Mouse (Mus musculus) myocyte (in vitro differentiated cells): ENCODE data around the gene Ralgps1. TPM values are rescaled to one million over a fixed set of nuclear protein-coding genes. Genes with fewer than 3 reads are reported as not detected.

Source experiments
- H3K27me3 ChIP-seq: one replicate; pipeline ENCODE4 v1.6.1; 2011; ENCODE audit not compliant: control insufficient read depth, insufficient read depth, insufficient read length
- H3K36me3 ChIP-seq: one replicate; pipeline ENCODE4 v1.6.1; 2011; ENCODE audit not compliant: control insufficient read depth, insufficient read depth
- H3K4me2 ChIP-seq: one replicate; pipeline ENCODE4 v1.6.1; 2011; ENCODE audit warnings: low read depth, control low read depth
- H3K4me3 ChIP-seq: one replicate; pipeline ENCODE4 v1.5.1; 2011; ENCODE audit warnings: mild to moderate bottlenecking, control low read depth, moderate library complexity
- H3K79me2 ChIP-seq: one replicate; pipeline ENCODE4 v1.6.1; 2011; ENCODE audit not compliant: control insufficient read depth, insufficient read depth
- H3ac ChIP-seq: one replicate; pipeline ENCODE4 v1.6.1; 2011; ENCODE audit not compliant: control insufficient read depth, insufficient read length
- CEBPB ChIP-seq: IDR thresholded peaks from 2 replicates; pipeline ENCODE4 v1.6.1; 2011; ENCODE audit warnings: mild to moderate bottlenecking, moderate library complexity; ENCODE audit not compliant: poor library complexity, insufficient read depth, severe bottlenecking
- E2F4 ChIP-seq: IDR thresholded peaks from one replicate; pipeline ENCODE4 v1.6.1; 2011; ENCODE audit warnings: mild to moderate bottlenecking, control low read depth, moderate library complexity; ENCODE audit not compliant: insufficient read depth
- MAX ChIP-seq: IDR thresholded peaks from one replicate; pipeline ENCODE4 v1.6.1; 2011; ENCODE audit warnings: low read depth, mild to moderate bottlenecking, control low read depth
- MYOD1 ChIP-seq, 3 experiments: IDR thresholded peaks; one replicate each; pipeline ENCODE4 v1.6.1; 2011; ENCODE audit warnings: control low read depth in 2 of 3, low read depth in 2 of 3, mild to moderate bottlenecking in 2 of 3, moderate library complexity in 1 of 3; ENCODE audit not compliant: insufficient read length in 2 of 3, control insufficient read depth in 1 of 3
- MYOG ChIP-seq, 3 experiments: IDR thresholded peaks; one replicate each; pipeline ENCODE4 v1.6.1; 2011; ENCODE audit warnings: control low read depth in 2 of 3, low read depth in 2 of 3, mild to moderate bottlenecking in 2 of 3; ENCODE audit not compliant: insufficient read length in 2 of 3, control insufficient read depth in 1 of 3, insufficient read depth in 1 of 3
- POLR2A ChIP-seq: IDR thresholded peaks from one replicate; pipeline ENCODE4 v1.6.1; 2011; ENCODE audit warnings: low read depth, mild to moderate bottlenecking, control low read depth, moderate library complexity; ENCODE audit not compliant: insufficient read length
- POLR2AphosphoS2 ChIP-seq: IDR thresholded peaks from one replicate; pipeline ENCODE4 v1.6.1; 2011; ENCODE audit warnings: low read depth, control low read depth; ENCODE audit not compliant: insufficient read length
- REST ChIP-seq: IDR thresholded peaks from one replicate; pipeline ENCODE4 v1.6.1; 2011; ENCODE audit warnings: mild to moderate bottlenecking, control low read depth, moderate library complexity; ENCODE audit not compliant: insufficient read depth, insufficient read length
- SRF ChIP-seq: IDR thresholded peaks from one replicate; pipeline ENCODE4 v1.6.1; 2011; ENCODE audit warnings: low read depth; ENCODE audit not compliant: control insufficient read depth, insufficient read length
- TCF12 ChIP-seq: IDR thresholded peaks from one replicate; pipeline ENCODE4 v1.6.1; 2011; ENCODE audit warnings: mild to moderate bottlenecking, control low read depth; ENCODE audit not compliant: poor library complexity, insufficient read depth, severe bottlenecking
- TCF3 ChIP-seq: IDR thresholded peaks from one replicate; pipeline ENCODE4 v1.6.1; 2011; ENCODE audit warnings: low read depth, control low read depth; ENCODE audit not compliant: insufficient read length
- USF1 ChIP-seq: IDR thresholded peaks from one replicate; pipeline ENCODE4 v1.6.1; 2011; ENCODE audit warnings: low read depth, mild to moderate bottlenecking, control low read depth, moderate library complexity
- polyA plus RNA-seq: library from polyadenylated mRNA; unstranded; fragments of >200 nt; fragmentation: generic; extraction: Trizol; gene quantifications from one replicate; pipeline ENCODE4 v1.2.1, GENCODE M21; 2012; ENCODE audit warnings: missing spikeins

Ralgps1 gene
- polyA plus RNA-seq, 1 experiment = 1.3 TPM

- H3K4me2 ChIP-seq = no peak overlapping the region
- no peak overlapping the region for H3ac ChIP-seq
- no peaks in the 10 kb centered on the region for H3K79me2 ChIP-seq
- no peak overlapping the region for H3K4me3 ChIP-seq
- no peaks in the 10 kb centered on the region for H3K36me3 ChIP-seq
- no peak for TF ChIP-seq E2F4
- TF ChIP-seq MYOG (IDR thresholded peaks at IDR 0.05; ENCODE audit: control insufficient read depth in 1 of 3, insufficient read depth in 1 of 3, insufficient read length in 2 of 3, low read depth in 2 of 3) = no peak
- no peak for TF ChIP-seq SRF
- TF ChIP-seq CEBPB = no peak
- TF ChIP-seq USF1 = no peak
- TF ChIP-seq POLR2AphosphoS2 = no peak
- no peak for TF ChIP-seq MYOD1 (IDR thresholded peaks at IDR 0.05; ENCODE audit: control insufficient read depth in 1 of 3, insufficient read length in 2 of 3, low read depth in 2 of 3)
- no peak for TF ChIP-seq MAX
- TF ChIP-seq TCF12 = no peak
- TF ChIP-seq TCF3 = no peak
- no peak for TF ChIP-seq POLR2A
- no peaks in the 10 kb centered on the region for H3K27me3 ChIP-seq
These were observed 91.5 kb downstream of the Ralgps1 start for GRCm38 (mm10) chr2:33279758-33280157.

GRCm38 (mm10) chr2:33274719-33275490 is 96.4 kb downstream of the Ralgps1 start:
- Histone ChIP-seq H3K79me2 (no peaks in the 10 kb centered on the region), H3K4me2 (no peak overlapping the region), H3ac (no peak overlapping the region), H3K36me3 (no peaks in the 10 kb centered on the region), H3K27me3 (no peaks in the 10 kb centered on the region), H3K4me3 (no peak overlapping the region)
- TF ChIP-seq TCF3 (no peak), SRF (no peak), POLR2A (no peak), POLR2AphosphoS2 (no peak), MYOD1 (IDR thresholded peaks at IDR 0.05; ENCODE audit: control insufficient read depth in 1 of 3, insufficient read length in 2 of 3, low read depth in 2 of 3) (no peak)

GRCm38 (mm10) chr2:33272665-33273439 is 98.4 kb downstream of the Ralgps1 start:
- no peak overlapping the region for H3K4me2 ChIP-seq
- H3K79me2 ChIP-seq = no peaks in the 10 kb centered on the region
- H3K4me3 ChIP-seq = no peak overlapping the region
- H3ac ChIP-seq = no peak overlapping the region
- H3K27me3 ChIP-seq = no peaks in the 10 kb centered on the region
- H3K36me3 ChIP-seq = no peaks in the 10 kb centered on the region
- no peak for TF ChIP-seq E2F4
- no peak for TF ChIP-seq CEBPB
- no peak for TF ChIP-seq TCF3
- TF ChIP-seq POLR2A = no peak
- TF ChIP-seq POLR2AphosphoS2 = no peak
- no peak for TF ChIP-seq TCF12
- no peak for TF ChIP-seq MYOG (IDR thresholded peaks at IDR 0.05; ENCODE audit: control insufficient read depth in 1 of 3, insufficient read depth in 1 of 3, insufficient read length in 2 of 3, low read depth in 2 of 3)

GRCm38 (mm10) chr2:33271511-33271910 is 99.8 kb downstream of the Ralgps1 start:
- H3K27me3 ChIP-seq = no peaks in the 10 kb centered on the region
- TF ChIP-seq TCF3 = no peak
- TF ChIP-seq E2F4 = no peak
- TF ChIP-seq USF1 = no peak
- TF ChIP-seq TCF12 = no peak
- TF ChIP-seq MYOG (IDR thresholded peaks at IDR 0.05; ENCODE audit: control insufficient read depth in 1 of 3, insufficient read depth in 1 of 3, insufficient read length in 2 of 3, low read depth in 2 of 3) = no peak
- TF ChIP-seq POLR2AphosphoS2 = no peak
- TF ChIP-seq SRF = no peak
- no peak for TF ChIP-seq REST
- no peak for TF ChIP-seq MAX
- no peak for TF ChIP-seq CEBPB
- no peak overlapping the region for H3ac ChIP-seq

More at GRCm38 (mm10) chr2:33271511-33271910, 99.8 kb downstream of the Ralgps1 start:
- no peaks in the 10 kb centered on the region for H3K36me3 ChIP-seq
- H3K4me3 ChIP-seq = no peak overlapping the region
- no peaks in the 10 kb centered on the region for H3K79me2 ChIP-seq
- no peak overlapping the region for H3K4me2 ChIP-seq
